Mouse (Mus musculus) fibroblast of lung, adult 2 months (primary cell): Measurements from ENCODE around the gene Tgtp2.
"Not testable (repeated sequence)": the region's sequence is repeated elsewhere in the genome, so short reads cannot be mapped to it uniquely, and the experiment has no call there.

ENCODE experiments used
- DNase-seq: peaks from one replicate; pipeline ENCODE4 v3.0.0-alpha.2; 2011; ENCODE audit warnings: low read depth

Gene Tgtp2

GRCm38 (mm10) chr11:49084875-49085274, 20.9 kb upstream of the Tgtp2 start:
- no peak for DNase-seq

- no peak for DNase-seq
Measured at GRCm38 (mm10) chr11:49084385-49084784, 20.4 kb upstream of the Tgtp2 start.

GRCm38 (mm10) chr11:49083808-49084207, 19.8 kb upstream of the Tgtp2 start:
- no peak for DNase-seq

- DNase-seq = no peak
Measured at GRCm38 (mm10) chr11:49083146-49083545, 19.1 kb upstream of the Tgtp2 start.

- DNase-seq = no peak
Measured at GRCm38 (mm10) chr11:49081886-49082285, 17.9 kb upstream of the Tgtp2 start.

- no peak for DNase-seq
Measured at GRCm38 (mm10) chr11:49081356-49081755, 17.4 kb upstream of the Tgtp2 start.

GRCm38 (mm10) chr11:49080636-49081035, 16.6 kb upstream of the Tgtp2 start:
- DNase-seq = no peak

- no peak for DNase-seq
Measured at GRCm38 (mm10) chr11:49078719-49079118, 14.7 kb upstream of the Tgtp2 start.

- no peak for DNase-seq
Measured at GRCm38 (mm10) chr11:49077012-49077411, 13.0 kb upstream of the Tgtp2 start.

- not testable (repeated sequence) for DNase-seq
Measured at GRCm38 (mm10) chr11:49076001-49076757, 12.2 kb upstream of the Tgtp2 start, which contains the start of gene Ifi47. Gene Ifi47 (plus strand): TSS chr11:49076587.

- no peak for DNase-seq
Measured at GRCm38 (mm10) chr11:49068358-49068757, 4.4 kb upstream of the Tgtp2 start.

- not testable (repeated sequence) for DNase-seq
Measured at GRCm38 (mm10) chr11:49061865-49062264, 2.1 kb downstream of the Tgtp2 start.

GRCm38 (mm10) chr11:49060061-49060460, 3.9 kb downstream of the Tgtp2 start:
- not testable (repeated sequence) for DNase-seq

GRCm38 (mm10) chr11:49051894-49052293, 12.1 kb downstream of the Tgtp2 start:
- DNase-seq = not testable (repeated sequence)

GRCm38 (mm10) chr11:49051093-49051891, 12.7 kb downstream of the Tgtp2 start, which contains the start of gene 9930111J21Rik2:
Gene 9930111J21Rik2 (minus strand): TSS chr11:49051242.
- not testable (repeated sequence) for DNase-seq

- DNase-seq = not testable (repeated sequence)
Measured at GRCm38 (mm10) chr11:49050064-49050463, 13.9 kb downstream of the Tgtp2 start.

- DNase-seq = not testable (repeated sequence)
Measured at GRCm38 (mm10) chr11:49012074-49012473, 51.9 kb downstream of the Tgtp2 start.
